Mouse (Mus musculus): ENCODE measurements around the gene Olfr1395.

Olfr1395 gene

GRCm38 (mm10) chr11:49141974-49142373, at the start of gene Olfr1395:
Gene Olfr1395 (plus strand): TSS chr11:49142274.
- in situ Hi-C loops (cut with MboI, MseI): no loop called here

GRCm38 (mm10) chr11:49092786-49093185, 49.3 kb upstream of the Olfr1395 start:
- in situ Hi-C loops (cut with MboI, MseI): loop anchor here (25.0 kb wide), 1 partner anchor 1845 kb away; the partner anchor contains the start of genes 4933414I15Rik and Zfp354b

GRCm38 (mm10) chr11:49093861-49094660, 48.0 kb upstream of the Olfr1395 start:
- in situ Hi-C loops (cut with MboI, MseI): loop anchor here (25.0 kb wide), 1 partner anchor 1843 kb away; the partner anchor contains the start of genes 4933414I15Rik and Zfp354b

DNA sequence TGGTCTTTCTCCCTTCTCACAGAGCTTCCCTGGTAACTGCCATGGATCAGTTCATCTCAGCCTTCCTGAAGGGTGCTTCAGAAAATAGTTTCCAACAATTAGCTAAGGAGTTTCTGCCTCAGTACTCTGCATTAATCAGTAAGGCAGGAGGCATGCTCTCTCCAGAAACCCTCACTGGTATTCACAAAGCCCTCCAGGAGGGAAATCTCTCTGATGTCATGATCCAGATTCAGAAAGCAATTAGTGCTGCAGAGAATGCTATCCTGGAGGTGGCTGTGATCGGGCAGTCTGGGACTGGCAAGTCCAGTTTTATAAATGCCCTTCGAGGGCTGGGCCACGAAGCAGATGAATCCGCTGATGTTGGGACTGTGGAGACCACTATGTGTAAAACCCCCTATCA, 46.7 kb upstream of the Olfr1395 start:
- in situ Hi-C loops (cut with MboI, MseI): loop anchor here (5.0 to 25.0 kb wide), 3 partner anchors 223 to 1842 kb away; partner anchors contain the start of genes 4933414I15Rik, Irgm1 and Zfp354b

DNA sequence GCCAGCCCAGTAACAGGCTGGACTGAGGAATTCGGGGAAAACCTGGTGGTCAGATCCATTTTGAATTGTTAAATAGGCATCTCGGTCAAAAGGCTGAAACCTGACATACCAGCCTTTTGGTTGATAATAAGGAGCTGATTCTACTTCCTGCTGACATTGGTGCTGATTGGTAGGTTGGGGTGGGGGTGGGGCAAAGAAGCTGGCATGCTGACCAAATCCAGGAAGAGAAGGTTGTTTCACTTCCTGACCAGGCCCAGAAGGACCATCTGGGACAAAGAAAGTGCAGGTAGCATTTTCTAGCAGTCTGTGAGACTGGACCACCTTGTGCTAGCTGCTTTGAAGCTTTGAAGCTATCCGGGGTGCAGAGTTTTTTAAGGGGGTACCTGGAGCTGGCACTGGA, 41.7 kb upstream of the Olfr1395 start:
- in situ Hi-C loops (cut with MboI, MseI): loop anchor here (10.0 kb wide), 1 partner anchor 1334 kb away; the partner anchor contains the start of gene Rufy1

- in situ Hi-C loops (cut with MboI, MseI): loop anchor here (10.0 kb wide), 1 partner anchor 1333 kb away; the partner anchor contains the start of gene Rufy1
Observed at GRCm38 (mm10) chr11:49101500-49101899, 40.6 kb upstream of the Olfr1395 start.

DNA sequence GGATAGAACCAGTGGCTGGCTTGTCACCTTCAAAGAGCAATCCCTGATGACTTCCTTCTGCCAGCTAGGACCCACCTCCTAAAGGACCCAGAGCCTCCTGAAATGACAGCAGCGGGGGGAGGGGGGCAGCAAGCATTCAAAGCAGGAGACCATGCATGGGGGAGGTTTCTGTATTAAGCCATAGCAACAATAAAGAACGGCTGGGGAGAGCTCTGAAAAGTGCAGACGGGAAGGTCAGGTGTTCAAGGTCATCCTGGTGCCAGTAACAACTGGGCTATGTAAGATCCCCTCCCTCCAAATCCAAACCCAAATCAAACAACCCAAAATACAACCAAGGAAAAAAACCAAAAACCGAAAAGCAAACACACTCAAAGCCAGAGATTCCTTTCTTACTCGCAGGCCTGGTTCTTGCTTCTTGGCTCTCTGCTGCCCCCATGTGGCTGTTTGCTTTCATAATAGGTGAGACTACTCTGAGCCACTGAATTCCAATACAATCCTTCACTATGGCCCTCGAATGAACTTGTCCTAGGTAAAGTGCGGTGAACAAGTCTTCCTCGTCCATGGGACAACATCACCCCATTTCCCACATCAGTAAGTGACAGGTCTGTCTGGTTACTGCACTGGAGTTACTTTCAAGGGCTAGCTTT, 38.9 kb upstream of the Olfr1395 start:
- in situ Hi-C loops (cut with MboI, MseI): loop anchor here (10.0 kb wide), 1 partner anchor 1332 kb away; the partner anchor contains the start of gene Rufy1

GRCm38 (mm10) chr11:49105752-49106151, 36.3 kb upstream of the Olfr1395 start:
- in situ Hi-C loops (cut with MboI, MseI): loop anchor here (10.0 kb wide), 1 partner anchor 1329 kb away; the partner anchor contains the start of gene Rufy1

- in situ Hi-C loops (cut with MboI, MseI): loop anchor here (10.0 kb wide), 1 partner anchor 1327 kb away; the partner anchor contains the start of gene Rufy1
Observed at GRCm38 (mm10) chr11:49107650-49108537, 34.2 kb upstream of the Olfr1395 start.

DNA sequence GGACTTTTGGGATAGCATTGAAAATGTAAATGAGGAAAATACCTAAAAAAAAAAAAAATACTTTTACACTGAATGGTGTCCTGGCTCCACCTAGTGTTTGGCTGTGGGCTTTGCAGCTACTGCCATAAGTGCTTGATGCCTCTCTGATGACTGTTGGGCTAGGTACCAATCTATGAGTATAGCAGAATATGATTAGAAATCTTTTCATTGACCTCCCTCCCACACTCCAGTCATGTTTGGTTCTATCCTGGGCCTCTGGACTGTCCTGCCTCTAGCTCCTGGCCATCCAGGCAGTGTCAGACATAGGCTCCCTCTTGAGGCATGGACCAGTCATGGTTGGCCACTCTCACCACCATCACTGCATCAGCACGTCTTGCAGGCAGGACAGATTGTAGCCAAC, 33.2 kb upstream of the Olfr1395 start:
- in situ Hi-C loops (cut with MboI, MseI): loop anchor here (10.0 kb wide), 1 partner anchor 1326 kb away; the partner anchor contains the start of gene Rufy1

DNA sequence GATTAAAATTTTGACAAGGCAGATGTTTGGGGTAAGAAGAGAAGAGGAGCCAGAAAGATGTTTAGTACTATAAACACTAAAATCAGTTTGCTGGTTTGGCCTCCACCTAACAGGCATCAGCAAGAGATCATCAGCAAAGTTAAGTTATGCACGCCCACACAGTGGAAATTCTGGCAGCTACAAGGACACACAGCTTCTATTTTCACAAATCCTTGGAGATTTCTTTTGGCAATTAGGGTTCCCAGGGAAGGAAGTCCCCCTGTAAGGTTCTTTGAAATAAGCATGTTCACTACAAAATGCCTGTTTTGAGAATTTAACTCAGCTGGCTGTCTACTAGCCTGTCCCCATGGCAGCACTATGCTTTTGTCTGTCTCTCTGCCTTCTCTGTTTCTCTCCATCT, 31.1 kb upstream of the Olfr1395 start:
- in situ Hi-C loops (cut with MboI, MseI): no loop called here

DNA sequence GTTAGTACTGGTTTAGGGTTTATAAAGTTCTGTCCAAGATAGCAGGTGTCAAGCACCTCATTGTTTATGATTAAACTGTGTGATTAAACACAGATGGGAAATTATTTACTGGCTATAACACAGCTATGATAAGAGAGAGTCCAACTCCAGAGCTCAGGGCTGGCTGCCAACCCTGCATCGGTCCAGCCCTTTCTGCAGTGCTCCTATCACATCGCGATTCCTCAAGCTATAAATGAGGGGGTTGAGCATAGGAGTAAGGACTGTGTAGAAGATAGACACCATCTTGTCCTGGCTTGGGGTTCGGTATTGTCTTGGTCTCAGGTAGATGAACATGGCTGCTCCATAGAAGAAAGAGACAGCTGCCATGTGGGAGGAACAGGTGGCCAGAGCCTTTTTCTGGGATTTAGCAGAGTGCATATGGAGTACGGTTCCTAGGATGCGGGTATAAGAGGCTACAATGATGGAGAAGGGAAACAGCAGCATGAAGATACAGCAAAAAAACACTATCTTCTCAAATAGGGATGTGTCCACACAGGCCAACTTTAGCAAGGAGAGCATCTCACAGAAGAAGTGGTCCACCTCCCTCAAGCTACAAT, 29.4 kb upstream of the Olfr1395 start:
- in situ Hi-C loops (cut with MboI, MseI): no loop called here

DNA sequence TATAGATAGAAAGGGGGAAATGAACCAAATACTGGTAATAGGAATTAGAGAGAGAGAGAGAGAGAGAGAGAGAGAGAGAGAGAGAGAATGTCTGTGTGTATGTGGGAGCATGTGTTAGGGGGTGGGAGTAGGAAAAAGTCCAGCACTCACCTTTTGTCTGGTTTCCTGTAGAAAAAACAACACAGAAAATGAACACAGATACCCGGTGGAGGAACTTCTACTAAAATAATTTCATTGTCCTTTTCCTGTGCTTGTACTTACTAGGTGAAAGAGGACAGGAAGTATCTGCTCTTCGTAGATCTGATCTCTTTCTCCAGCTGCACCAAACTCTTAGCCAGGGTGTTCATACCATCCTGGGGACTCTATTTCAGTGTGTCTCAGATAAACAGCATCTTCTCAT, 27.9 kb upstream of the Olfr1395 start:
- in situ Hi-C loops (cut with MboI, MseI): no loop called here

GRCm38 (mm10) chr11:49114774-49115173, 27.3 kb upstream of the Olfr1395 start, which contains the start of gene Olfr1396:
Gene Olfr1396 (minus strand): TSS chr11:49114874.
- in situ Hi-C loops (cut with MboI, MseI): loop anchor here (5.0 kb wide), 1 partner anchor 173 kb away; the partner anchor contains the start of gene Olfr1392

DNA sequence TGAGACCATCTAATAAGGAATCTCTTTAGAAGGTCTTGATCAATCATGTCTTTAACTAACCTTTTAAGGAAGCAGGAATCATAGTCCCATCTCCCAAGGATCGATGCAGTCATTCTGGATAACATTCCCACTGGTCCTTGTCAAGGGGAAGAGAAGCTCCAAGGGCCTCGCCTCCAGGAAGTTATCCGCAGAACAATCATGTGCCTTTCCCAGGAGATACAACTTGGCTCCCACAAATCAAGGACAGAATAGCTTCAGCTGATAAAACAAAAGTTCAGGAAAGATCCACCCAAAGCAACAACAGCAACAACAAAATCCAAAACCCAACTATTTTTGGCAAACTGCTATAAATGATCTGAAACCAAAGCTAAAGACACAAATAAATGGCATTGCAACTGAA, 22.4 kb upstream of the Olfr1395 start:
- in situ Hi-C loops (cut with MboI, MseI): loop anchor here (5.0 kb wide), 1 partner anchor 168 kb away; the partner anchor contains the start of gene Olfr1392

DNA sequence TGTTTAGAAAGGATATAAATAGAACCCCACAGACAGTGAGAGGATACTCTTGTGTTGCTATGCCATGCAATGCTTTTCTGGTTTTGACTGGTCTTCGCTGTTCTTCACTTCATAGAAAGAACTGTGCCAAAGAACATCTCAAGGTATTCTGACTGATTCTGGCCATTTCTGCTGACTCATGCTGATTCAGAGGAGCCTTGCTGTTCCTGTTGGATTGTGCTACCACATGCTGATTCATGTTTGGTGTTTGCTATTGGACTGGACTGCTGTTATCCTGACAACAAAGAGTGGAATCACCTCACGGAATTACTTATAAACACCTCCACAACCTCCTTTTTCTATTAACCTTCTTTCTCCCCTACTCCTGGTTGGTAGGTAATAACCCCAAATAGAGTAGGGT, 17.9 kb upstream of the Olfr1395 start:
- in situ Hi-C loops (cut with MboI, MseI): no loop called here

DNA sequence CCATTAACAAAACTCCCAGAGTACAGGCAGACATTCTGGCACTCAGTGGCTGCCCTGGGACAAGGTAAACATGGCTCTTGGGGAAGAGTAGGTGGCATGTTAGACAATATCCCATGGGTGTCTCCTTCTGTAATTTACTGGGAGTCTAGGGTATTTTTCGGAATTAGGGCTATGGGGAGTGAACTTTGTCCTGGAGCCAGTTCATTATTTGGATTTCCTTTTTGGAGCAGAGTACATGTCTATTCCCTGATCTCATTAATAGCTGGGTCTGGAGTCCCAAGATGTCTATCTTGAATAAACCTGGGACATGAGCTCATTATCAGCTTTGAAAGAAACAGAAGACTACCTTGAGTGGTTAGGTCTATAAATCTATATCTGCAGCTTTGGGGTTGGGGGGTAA, 12.0 kb downstream of the Olfr1395 start, which contains the start of gene Olfr1394:
Olfr1394 (plus strand) TSS at position 301 of the 400 bp plus-strand sequence.
- in situ Hi-C loops (cut with MboI, MseI): no loop called here

DNA sequence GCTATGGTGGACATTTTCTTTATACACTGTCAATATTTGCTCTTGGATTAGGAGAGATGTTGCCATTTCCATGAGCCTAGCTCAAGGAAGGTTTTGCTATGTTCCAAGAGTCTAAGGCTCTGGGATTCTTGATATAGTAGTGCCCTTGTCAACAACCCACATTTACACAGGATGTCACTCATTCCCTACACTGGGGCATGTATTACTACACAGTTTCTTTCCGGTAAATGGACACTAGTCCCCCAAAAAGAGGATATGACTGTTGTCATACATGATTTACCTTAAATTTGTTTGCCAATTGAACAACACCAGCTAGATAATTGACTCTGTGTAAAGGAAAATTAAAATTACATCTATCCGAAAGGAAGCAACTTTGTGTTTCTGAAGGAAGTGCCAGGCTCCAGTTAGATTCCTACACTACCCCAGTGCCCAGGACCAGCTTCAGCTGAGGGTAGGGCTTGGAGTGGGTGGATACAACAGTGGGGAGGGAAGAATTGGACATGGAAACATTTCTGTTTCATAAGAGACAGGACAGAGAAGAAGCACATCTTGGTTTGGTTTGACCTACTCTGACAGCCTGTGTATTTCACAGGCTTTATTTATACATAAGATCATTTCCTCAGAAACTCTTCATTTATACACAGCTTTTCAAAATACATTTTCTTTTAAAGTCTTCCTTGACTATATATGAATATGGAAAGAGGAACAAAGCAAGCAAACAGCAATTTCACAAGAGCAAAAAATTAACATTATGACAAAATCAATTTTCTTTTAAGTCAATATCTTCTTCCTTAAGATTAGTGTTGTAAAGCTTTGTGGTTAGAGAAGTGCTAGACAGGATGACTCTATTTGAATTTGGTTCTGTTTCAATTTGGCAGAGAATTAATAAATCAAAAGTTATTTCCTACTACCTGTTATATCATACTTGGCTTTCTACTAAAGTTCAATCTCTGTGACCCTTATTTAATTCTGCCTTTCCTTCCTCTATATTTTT, 15.0 kb downstream of the Olfr1395 start:
- in situ Hi-C loops (cut with MboI, MseI): no loop called here

Measured in T-helper 2 cell (primary cell).